Mouse (Mus musculus) forebrain, embryonic 10.5 days (tissue): Measurements from ENCODE around the gene Rbm20. TPM values are rescaled to one million over a fixed set of nuclear protein-coding genes. Genes with fewer than 3 reads are reported as not detected.
A peak's percentile ranks its signal among the peaks of the same experiment; 100 is the strongest.

Source experiments
- DNase-seq: peaks from one replicate; pipeline ENCODE4 v3.0.0-alpha.2; 2017; ENCODE audit warnings: low spot score; ENCODE audit errors: extremely low spot score
- H3K27ac ChIP-seq: fragments of 300-500 bp; sonication (generic); 2 replicates; pipeline ENCODE4 v1.5.1; 2016; ENCODE audit warnings: mild to moderate bottlenecking
- H3K27me3 ChIP-seq: fragments of 300-500 bp; sonication (generic); 2 replicates; pipeline ENCODE4 v1.6.1; 2016; ENCODE audit warnings: mild to moderate bottlenecking; ENCODE audit not compliant: poor library complexity, severe bottlenecking
- H3K36me3 ChIP-seq: fragments of 300-500 bp; sonication (generic); replicated peaks from 2 replicates; pipeline ENCODE4 v1.6.1; 2016; ENCODE audit warnings: mild to moderate bottlenecking, moderate library complexity
- H3K4me1 ChIP-seq: fragments of 300-500 bp; sonication (generic); 2 replicates; pipeline ENCODE4 v1.6.1; 2016
- H3K4me3 ChIP-seq: fragments of 300-500 bp; sonication (generic); 2 replicates; pipeline ENCODE4 v1.5.1; 2016; ENCODE audit warnings: mild to moderate bottlenecking, moderate library complexity
- H3K9me3 ChIP-seq: fragments of 300-500 bp; sonication (generic); 2 replicates; pipeline ENCODE4 v1.6.1; 2016; ENCODE audit warnings: mild to moderate bottlenecking, moderate library complexity
- WGBS: fragments of 180-500 bp; shearing (Covaris S2); methylation state at CpG from one replicate; pipeline ENCODE4 v1.1.7; 2016; 5-methylcytosine and 5-hydroxymethylcytosine counted together
- polyA plus RNA-seq: library from polyadenylated mRNA; unstranded; fragments of >200 nt; fragmentation: Nextera tagmentation; extraction: Ambion mirVana; gene quantifications from 2 replicates; pipeline ENCODE4 v1.2.1, GENCODE M21; 2016

The Rbm20 gene
- polyA plus RNA-seq, 1 experiment from 2014 or later: 1.6 TPM

DNA sequence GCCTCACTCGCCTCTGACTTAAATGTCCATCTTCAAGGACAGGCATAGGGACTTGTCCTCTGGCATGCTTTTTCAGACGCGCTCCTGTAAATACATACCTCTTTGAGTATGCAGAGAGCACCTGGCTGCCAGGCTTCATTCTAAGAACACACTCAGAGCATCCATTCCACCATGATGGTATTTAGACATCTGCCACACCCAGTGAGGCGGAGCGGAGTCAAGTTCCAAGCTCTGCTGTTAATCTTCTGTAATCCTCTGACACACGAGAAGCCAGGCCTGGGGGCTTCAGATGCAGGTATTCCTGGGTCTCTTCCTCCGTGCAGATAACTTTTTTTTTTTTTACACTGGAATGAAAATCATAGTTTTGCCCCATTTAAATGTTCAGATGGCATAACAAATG, 182.5 kb downstream of the Rbm20 start:
- H3K27ac ChIP-seq: peak overlapping the region; percentile 60
- DNase-seq: no peak
- no peak overlapping the region for H3K4me3 ChIP-seq
- peaks cover 62% of the 10 kb centered on the region for H3K4me1 ChIP-seq
- H3K36me3 ChIP-seq: no peaks in the 10 kb centered on the region
- H3K27me3 ChIP-seq: no peaks in the 10 kb centered on the region
- no peaks in the 10 kb centered on the region for H3K9me3 ChIP-seq
- 39% methylated on average over 7 of the region's 7 CpGs for WGBS

DNA sequence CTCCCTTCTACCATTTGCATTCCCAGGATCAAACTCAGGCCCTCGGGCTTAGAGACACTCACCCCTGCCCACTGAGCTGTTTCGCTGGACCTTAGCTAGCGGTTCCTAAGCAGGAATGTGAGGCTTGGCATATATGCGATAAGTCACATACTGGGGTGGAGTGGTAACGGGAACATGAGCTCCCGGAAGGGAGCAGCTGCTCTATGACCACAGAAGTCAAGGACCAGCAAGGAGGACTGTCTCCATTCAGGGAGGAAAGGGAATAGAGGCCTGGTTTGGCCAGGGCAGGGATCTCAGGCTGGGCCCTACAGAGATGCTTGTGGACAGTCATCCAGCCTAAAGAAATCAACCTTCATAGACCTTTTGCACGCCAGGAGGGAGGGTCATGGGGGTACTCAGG, 184.2 kb downstream of the Rbm20 start:
- Histone ChIP-seq H3K4me1 (peaks cover 57% of the 10 kb centered on the region), H3K36me3 (no peaks in the 10 kb centered on the region), H3K27ac (0 out of 2 replicates have a peak overlapping the region, but pooled peaks have one; percentile 25), H3K27me3 (no peaks in the 10 kb centered on the region), H3K9me3 (no peaks in the 10 kb centered on the region), H3K4me3 (no peak overlapping the region)
- 83% methylated on average over 7 of the region's 7 CpGs for WGBS
- no peak for DNase-seq

DNA sequence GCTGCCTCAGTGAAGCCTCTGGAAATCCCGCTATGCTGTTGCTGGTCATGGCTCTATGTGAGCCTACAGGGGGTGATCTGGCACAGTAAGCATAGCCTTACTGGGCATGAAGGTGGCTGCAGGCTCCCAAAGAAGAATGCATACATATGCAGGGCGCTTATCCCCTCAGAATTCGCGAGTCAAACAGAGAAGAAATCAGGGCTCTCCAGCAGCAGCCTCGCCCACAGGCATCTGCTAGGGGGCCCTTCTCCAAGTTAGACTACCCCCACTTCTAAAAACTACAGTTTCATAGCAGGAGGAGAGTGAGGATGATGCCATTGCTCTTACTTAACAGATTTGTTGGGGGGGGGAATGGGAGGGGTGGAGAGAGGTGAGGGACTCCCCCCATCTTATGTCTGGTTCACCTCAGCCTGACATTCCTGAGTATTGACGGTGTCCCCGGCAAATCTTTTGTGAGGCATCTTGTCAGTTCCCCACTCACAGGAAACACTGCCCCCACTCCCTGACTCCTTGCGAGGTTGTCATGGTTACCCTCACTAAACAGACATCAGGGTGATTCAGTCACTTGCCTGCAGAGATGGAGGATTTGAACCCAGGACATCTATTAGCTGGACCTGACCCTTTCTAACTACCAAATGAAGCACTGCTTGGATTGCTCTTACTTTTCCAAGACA, 185.6 kb downstream of the Rbm20 start:
- 79% methylated on average over 8 of the region's 8 CpGs for WGBS
- no peak overlapping the region for H3K4me3 ChIP-seq
- peak overlapping the region; percentile 44; the same call in 1 of the 2 replicates for H3K27ac ChIP-seq
- H3K36me3 ChIP-seq: no peaks in the 10 kb centered on the region
- DNase-seq: no peak
- H3K9me3 ChIP-seq: no peaks in the 10 kb centered on the region
- H3K27me3 ChIP-seq: no peaks in the 10 kb centered on the region
- peaks cover 44% of the 10 kb centered on the region for H3K4me1 ChIP-seq

DNA sequence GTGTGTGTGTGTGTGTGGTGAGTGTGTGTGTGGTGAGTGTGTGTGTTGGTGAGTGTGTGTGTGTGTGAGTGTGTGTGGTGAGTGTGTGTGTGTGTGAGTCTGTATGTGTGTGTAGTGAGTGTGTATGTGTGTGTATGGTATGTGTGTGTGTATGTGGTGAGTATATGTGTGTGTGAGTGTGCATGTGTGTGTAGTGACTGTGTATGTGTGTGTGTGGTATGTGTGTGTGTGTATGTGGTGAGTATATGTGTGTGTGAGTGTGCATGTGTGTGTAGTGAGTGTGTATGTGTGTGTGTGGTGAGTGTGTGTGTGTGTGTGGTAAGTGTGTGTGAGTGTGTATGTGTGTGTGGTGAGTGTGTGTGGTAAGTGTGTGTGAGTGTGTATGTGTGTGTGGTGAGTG, 190.1 kb downstream of the Rbm20 start:
- Histone ChIP-seq H3K36me3 (no peaks in the 10 kb centered on the region), H3K9me3 (no peaks in the 10 kb centered on the region), H3K4me3 (no peak overlapping the region), H3K27ac (no peak overlapping the region), H3K27me3 (no peaks in the 10 kb centered on the region), H3K4me1 (peaks cover 10% of the 10 kb centered on the region)
- DNase-seq: no peak

DNA sequence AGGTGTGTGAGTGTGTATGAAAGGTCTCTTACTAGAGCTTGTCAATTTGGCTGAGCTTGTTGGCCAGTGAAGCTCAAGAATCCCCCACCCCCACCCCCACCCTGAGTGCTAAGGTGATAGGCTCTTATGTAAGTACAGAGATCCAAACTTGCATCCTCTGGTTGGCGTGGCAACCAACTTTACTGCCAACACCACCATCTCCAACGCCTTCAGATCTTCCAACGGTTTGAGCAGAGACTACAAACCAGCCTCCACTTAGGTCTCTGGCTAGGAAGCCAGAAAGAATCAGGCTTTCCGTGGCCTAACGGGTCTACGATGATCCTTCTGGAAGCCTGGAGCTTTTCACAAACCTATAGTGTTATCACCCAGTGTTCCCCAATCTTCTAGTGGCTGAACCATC, 191.0 kb downstream of the Rbm20 start:
- Histone ChIP-seq H3K27me3 (no peaks in the 10 kb centered on the region), H3K4me1 (peaks cover 3% of the 10 kb centered on the region; the same call in 1 of the 2 replicates), H3K9me3 (no peaks in the 10 kb centered on the region), H3K36me3 (no peaks in the 10 kb centered on the region), H3K27ac (no peak overlapping the region), H3K4me3 (no peak overlapping the region)
- WGBS: 88% methylated on average over 6 of the region's 6 CpGs
- DNase-seq: no peak

DNA sequence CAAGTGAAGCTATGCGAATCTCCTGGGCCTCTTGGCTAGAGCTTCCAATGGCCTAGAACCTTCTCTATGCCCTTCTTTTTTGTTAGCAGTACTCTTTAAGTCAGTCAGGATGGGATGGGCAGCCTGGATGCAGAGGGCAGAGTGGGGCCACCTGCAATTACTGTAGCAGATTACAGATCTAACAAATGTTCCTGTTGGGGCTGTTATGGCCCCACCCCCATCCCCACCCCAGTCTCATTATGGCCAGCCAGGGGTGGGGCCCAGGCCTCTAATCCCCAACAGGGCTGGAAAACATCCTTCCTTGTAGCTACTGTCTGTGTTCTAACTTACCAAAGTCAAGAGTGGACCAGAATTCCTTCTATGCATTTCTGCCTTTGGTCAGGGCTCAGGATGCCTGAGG, 191.7 kb downstream of the Rbm20 start:
- H3K27me3 ChIP-seq: no peaks in the 10 kb centered on the region
- H3K4me1 ChIP-seq: peaks cover 3% of the 10 kb centered on the region; the same call in 1 of the 2 replicates
- H3K9me3 ChIP-seq: no peaks in the 10 kb centered on the region
- H3K27ac ChIP-seq: no peak overlapping the region
- WGBS: 88% methylated on average over 1 of the region's 1 CpGs
- no peak for DNase-seq
- no peaks in the 10 kb centered on the region for H3K36me3 ChIP-seq
- no peak overlapping the region for H3K4me3 ChIP-seq

DNA sequence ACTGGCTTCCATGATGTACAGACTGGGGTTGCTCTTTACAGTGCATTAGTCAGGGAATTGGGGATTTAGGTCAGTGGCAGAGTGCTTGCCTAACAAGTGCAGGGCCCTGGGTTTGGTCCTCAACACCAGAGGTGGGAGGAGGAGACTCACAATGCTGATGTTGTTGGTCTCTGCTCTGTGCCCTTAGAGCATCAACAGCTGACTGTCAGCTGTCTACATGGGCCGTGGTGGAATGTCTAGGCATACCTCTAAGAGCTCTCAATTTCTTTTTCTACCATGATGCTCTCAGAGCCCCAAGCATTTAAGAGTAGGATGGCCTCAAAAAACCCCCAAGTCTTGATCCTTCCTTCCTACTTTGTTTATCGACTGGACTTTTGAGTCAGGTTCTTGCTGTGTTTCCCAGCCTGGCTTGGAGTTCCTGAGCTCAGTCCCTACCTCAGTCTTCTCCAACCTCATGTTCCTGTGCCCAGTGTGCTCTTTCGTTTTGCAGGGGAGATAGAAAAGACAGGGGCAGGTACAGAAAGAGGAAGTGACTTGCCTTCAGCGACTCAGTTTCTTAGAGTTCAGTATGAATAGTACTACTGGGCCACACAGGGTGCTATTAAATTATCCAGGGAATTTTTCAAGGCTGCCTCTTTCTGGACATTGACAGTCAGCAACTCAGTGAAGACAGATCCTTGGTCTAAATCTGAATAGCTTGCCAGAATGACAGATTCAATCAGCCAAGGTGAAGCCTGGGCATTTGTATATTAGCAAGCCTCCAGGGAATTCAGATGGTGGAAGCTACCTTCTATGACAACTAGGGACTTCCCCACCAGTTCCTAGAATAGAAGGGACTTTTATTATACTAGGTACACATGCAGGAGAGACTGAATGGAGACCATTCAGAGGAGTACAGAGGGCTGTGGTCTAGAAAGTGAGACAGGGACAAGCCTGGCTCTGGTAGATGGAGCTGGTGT, 192.6 kb downstream of the Rbm20 start:
- 79% methylated on average over 4 of the region's 4 CpGs for WGBS
- no peak overlapping the region for H3K4me3 ChIP-seq
- no peak for DNase-seq
- H3K9me3 ChIP-seq: no peaks in the 10 kb centered on the region
- no peaks in the 10 kb centered on the region for H3K27me3 ChIP-seq
- peaks cover 6% of the 10 kb centered on the region; the same call in 1 of the 2 replicates for H3K4me1 ChIP-seq
- H3K36me3 ChIP-seq: no peaks in the 10 kb centered on the region
- no peak overlapping the region for H3K27ac ChIP-seq

DNA sequence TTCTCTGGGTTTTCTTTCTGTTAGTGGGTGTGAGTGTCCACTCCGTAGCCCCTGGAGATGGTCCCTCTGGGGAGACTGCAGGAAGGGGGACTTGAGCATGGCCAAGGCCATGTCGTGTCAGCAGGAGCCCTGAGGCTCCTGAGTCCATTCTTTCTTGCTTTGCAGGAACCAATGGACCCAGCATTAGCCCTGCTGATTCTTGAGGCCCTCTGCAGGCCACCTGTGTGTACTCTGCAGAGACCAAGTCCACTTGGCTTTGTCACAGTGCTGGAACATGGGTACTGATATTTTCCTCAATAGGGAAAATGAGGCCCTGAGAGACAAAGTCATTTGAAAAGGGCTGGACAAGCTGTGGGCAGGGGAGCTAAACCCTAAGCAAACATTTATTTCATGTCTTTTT, 193.5 kb downstream of the Rbm20 start:
- H3K9me3 ChIP-seq: no peaks in the 10 kb centered on the region

DNA sequence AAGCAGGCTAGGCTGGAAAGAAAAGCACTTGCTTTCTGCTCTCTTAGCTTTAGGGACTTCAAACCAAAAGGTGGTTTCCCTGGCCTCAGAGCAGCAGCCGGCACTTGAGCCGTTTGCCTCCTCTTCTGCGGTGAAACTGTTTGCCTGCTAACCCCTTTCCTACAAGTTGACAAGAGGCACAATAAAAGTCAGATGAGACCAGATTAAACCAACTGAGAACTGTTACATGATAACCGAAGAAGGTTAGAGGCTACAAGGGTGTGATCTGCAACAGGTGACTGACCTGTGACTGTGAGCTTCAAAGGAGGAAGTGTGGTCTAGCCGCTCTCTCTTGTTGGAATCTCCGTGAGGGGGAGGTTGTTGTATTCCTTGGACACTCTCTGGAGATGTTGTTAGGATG, 194.4 kb downstream of the Rbm20 start:
- DNase-seq: no peak
- H3K27me3 ChIP-seq: no peaks in the 10 kb centered on the region
- no peak overlapping the region for H3K4me3 ChIP-seq
- no peaks in the 10 kb centered on the region for H3K9me3 ChIP-seq
- no peak overlapping the region for H3K27ac ChIP-seq
- no peaks in the 10 kb centered on the region for H3K36me3 ChIP-seq
- H3K4me1 ChIP-seq: peaks cover 13% of the 10 kb centered on the region
- 91% methylated on average over 6 of the region's 6 CpGs for WGBS

More for the DNA sequence above, 193.5 kb downstream of the Rbm20 start:
- Histone ChIP-seq H3K4me3 (no peak overlapping the region), H3K27me3 (no peaks in the 10 kb centered on the region), H3K4me1 (peaks cover 11% of the 10 kb centered on the region), H3K36me3 (no peaks in the 10 kb centered on the region), H3K27ac (no peak overlapping the region)
- DNase-seq: no peak
- WGBS: 67% methylated on average over 2 of the region's 2 CpGs

DNA sequence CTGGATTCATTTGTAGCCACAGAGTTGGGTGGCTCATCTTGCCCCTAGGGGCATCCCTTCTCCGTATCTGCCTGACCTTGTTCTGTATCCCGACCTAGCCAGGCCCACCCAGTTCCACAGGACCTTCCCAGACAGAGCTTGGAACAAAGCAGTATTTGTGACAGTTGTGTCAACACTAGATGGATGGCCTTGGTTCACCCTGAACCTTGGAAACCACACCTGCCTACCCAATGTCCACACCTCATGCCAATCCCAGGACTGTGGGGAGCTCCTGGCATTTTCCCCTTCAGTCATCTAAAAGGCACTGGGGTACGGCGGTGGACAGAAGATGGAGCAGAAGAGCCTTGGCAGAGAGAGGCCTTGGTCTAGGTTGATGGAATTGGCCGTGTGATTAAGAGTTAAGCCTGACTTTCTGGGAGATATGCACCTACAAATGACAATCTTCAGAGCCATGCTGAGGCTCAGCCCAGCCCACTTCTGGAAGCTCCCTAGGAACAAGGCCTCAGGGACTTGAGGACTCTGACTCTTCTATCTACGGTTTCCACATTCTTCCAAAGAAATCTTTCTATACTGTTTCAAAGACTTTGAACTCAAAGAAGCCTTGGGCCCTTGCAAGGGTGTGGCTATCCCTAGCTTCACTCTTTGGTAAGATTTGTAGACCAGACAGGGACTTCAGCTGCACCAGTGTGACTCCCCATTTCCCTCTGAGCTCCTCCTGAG, 196.0 kb downstream of the Rbm20 start:
- WGBS: 82% methylated on average over 6 of the region's 6 CpGs
- Histone ChIP-seq H3K4me1 (peaks cover 13% of the 10 kb centered on the region), H3K27ac (no peak overlapping the region), H3K27me3 (no peaks in the 10 kb centered on the region), H3K4me3 (no peak overlapping the region), H3K9me3 (no peaks in the 10 kb centered on the region), H3K36me3 (no peaks in the 10 kb centered on the region)
- DNase-seq: no peak

DNA sequence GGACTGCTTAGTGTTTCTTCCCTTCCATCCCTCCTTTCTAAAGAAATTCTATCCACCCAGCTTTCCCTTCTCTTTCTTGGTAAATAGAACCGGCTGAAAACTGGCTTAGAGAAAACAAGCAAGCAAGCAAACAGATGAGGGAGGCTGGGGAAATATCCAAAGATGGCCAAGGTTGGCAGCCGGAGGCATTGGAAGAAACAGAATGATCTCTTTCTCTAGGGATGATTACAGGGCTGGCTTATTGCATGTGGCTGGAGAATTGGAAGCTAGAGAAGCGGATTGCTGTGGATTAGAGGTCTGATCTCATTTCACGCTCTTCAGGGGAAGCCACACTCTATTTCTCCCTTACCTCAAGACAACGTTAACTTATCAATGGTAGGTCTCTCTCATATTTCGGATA, 198.1 kb downstream of the Rbm20 start:
- no peaks in the 10 kb centered on the region for H3K36me3 ChIP-seq
- H3K27ac ChIP-seq: no peak overlapping the region
- DNase-seq: no peak
- no peaks in the 10 kb centered on the region for H3K9me3 ChIP-seq
- H3K27me3 ChIP-seq: no peaks in the 10 kb centered on the region
- 69% methylated on average over 6 of the region's 6 CpGs for WGBS
- H3K4me3 ChIP-seq: no peak overlapping the region
- H3K4me1 ChIP-seq: peaks cover 13% of the 10 kb centered on the region

DNA sequence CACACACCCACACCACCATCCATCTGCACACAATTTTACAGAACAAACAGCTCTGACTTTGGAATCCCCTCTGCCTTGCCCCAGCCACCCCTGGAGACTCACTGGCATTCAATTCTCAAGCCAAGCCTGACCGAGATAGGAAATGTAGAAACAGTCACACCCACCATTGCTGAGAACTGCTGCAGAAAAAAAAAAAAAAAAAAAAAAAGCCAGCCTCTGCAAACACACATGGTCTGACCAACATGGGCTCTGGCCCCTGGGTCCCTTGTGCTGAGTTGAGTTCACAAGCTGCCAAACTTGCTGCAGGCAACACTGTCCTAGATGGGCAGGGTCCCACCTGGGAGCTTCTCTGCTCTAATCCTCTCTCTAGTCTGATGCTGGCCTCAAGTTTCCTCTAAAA, 200.7 kb downstream of the Rbm20 start:
- DNase-seq: no peak
- H3K36me3 ChIP-seq: no peaks in the 10 kb centered on the region
- H3K4me1 ChIP-seq: peaks cover 10% of the 10 kb centered on the region
- H3K27ac ChIP-seq: no peak overlapping the region
- WGBS: 91% methylated on average over 1 of the region's 1 CpGs
- H3K4me3 ChIP-seq: no peak overlapping the region
- no peaks in the 10 kb centered on the region for H3K27me3 ChIP-seq
- no peaks in the 10 kb centered on the region for H3K9me3 ChIP-seq
